Mouse (Mus musculus): Measurements from ENCODE around the gene Ppm1d. TPM values are rescaled to one million over a fixed set of nuclear protein-coding genes. Genes with fewer than 3 reads are reported as not detected.

Gene Ppm1d
- total and polyA plus RNA-seq, 3 experiments: 5.9 to 14.1 (median 12.0) TPM

Other genes starting within 250 kb of the Ppm1d start
- gene Usp32, start 171.1 kb upstream of the Ppm1d start, total RNA-seq (2021): 10 to 100 TPM; 39.9 to 51.6 TPM
- 1.3 and 1.7 TPM in 2 replicates for gene Usp32, start 171.1 kb upstream of the Ppm1d start, polyA plus RNA-seq (2012; rRNA removed)
- gene 1700125H20Rik, start 140.8 kb upstream of the Ppm1d start, total RNA-seq (2021): 1 to 10 TPM in 1 of 2 experiments, not detected in 1; 2.4 TPM
- gene 1700125H20Rik, start 140.8 kb upstream of the Ppm1d start, polyA plus RNA-seq (2012; rRNA removed): not detected in 2 replicates
- gene Appbp2, start 76.1 kb upstream of the Ppm1d start, total RNA-seq (2021): 10 to 100 TPM; 34.8 to 41.6 TPM
- gene Appbp2, start 76.1 kb upstream of the Ppm1d start, polyA plus RNA-seq (2012; rRNA removed): 17.6 and 20.3 TPM in 2 replicates
- 10 to 100 TPM; 45.8 to 47.6 TPM for gene Bcas3, start 41.9 kb downstream of the Ppm1d start, total RNA-seq (2021)
- gene Bcas3, start 41.9 kb downstream of the Ppm1d start, polyA plus RNA-seq (2012; rRNA removed): 63.8 and 66.9 TPM in 2 replicates

All from adrenal gland, adult 2 months (tissue).